Mouse (Mus musculus) erythroblast, embryonic 14.5 days (primary cell): ENCODE data around the gene Foxn3. TPM values are rescaled to one million over a fixed set of nuclear protein-coding genes. Genes with fewer than 3 reads are reported as not detected.

Source experiments
- H3K27me3 ChIP-seq: 2 replicates; pipeline ENCODE4 v1.6.1; 2012; ENCODE audit warnings: inconsistent platforms; ENCODE audit not compliant: control insufficient read depth
- H3K36me3 ChIP-seq: 2 replicates; pipeline ENCODE4 v1.6.1; 2012; ENCODE audit warnings: mild to moderate bottlenecking, inconsistent platforms; ENCODE audit not compliant: control insufficient read depth
- H3K4me1 ChIP-seq: 2 replicates; pipeline ENCODE4 v1.6.1; 2012; ENCODE audit warnings: inconsistent platforms; ENCODE audit not compliant: control insufficient read depth
- H3K4me3 ChIP-seq: replicated peaks from 2 replicates; pipeline ENCODE3; 2012; ENCODE audit warnings: moderate library complexity, mild to moderate bottlenecking, inconsistent platforms
- H3K9me3 ChIP-seq: 2 replicates; pipeline ENCODE4 v1.6.1; 2012; ENCODE audit warnings: low read length, inconsistent platforms, mixed read lengths; ENCODE audit not compliant: control insufficient read depth
- GATA1 ChIP-seq: IDR thresholded peaks from 2 replicates; pipeline ENCODE4 v1.6.1; 2012; ENCODE audit warnings: low read length, inconsistent platforms, mixed read lengths
- TAL1 ChIP-seq: IDR thresholded peaks from 3 replicates; pipeline ENCODE4 v1.6.1; 2012; ENCODE audit warnings: low read length, inconsistent platforms, mixed read lengths
- polyA plus RNA-seq: library from polyadenylated mRNA; stranded (reverse); fragments of >175 nt; gene quantifications from 2 replicates; pipeline ENCODE4 v1.2.3, GENCODE M21; 2012

The Foxn3 gene
- polyA plus RNA-seq, 1 experiment = 0.84 TPM

DNA sequence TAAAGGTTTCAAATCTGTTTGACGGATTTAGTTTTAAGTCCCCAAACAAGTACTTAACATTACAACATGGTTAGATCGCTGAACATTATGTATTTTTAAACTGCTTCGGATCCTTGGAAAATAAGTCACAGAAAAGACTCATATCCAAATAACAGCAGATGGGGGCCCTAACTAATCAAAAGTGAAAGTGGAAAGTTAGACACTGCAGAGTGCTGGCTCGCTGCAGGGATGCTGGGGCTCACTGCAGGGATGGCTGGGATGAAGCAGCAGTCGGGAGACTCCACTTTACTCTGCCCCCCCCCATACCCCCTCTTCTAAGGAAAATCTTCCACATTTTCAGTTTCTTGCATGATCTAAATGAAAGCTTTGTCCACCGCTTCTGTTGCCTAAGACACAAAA, 156.1 kb downstream of the Foxn3 start:
- Histone ChIP-seq H3K9me3 (peaks cover 2% of the 10 kb centered on the region; the same call in 1 of the 2 replicates), H3K4me1 (peaks cover 43% of the 10 kb centered on the region), H3K4me3 (peak overlapping the region; percentile 63), H3K36me3 (peaks cover 3% of the 10 kb centered on the region; the same call in 1 of the 2 replicates), H3K27me3 (no peaks in the 10 kb centered on the region)
- TF ChIP-seq GATA1 (no peak), TAL1 (no peak)

DNA sequence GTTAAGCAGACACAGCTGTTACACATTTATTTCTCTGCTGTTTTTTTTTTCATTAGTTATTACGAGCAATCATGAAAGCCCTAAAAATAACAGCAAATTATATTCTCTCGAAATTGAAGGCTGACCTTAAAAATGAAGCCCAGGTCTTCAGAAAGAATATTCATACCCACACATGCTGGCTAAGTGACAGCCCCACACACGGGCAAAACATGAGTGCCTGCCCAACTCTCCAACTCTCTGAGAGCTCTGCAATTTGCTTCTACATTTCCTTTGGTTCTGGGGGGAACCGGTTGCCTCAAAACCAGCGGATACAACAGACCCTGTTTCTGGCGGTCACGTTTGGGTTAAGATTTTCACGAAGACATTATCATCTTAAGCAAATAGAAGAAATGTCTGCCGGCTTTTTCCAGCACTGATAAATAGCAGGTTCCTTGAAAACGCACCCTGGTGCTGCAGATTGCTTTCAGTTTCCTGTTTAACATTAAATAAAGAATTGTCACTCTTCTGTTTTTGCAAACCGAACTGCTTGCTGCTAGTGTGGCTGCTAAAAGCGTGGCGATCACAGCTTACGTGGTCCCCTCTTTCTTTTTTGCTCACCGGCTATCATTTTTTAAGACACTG, 156.6 kb downstream of the Foxn3 start:
- TF ChIP-seq GATA1 = no peak
- no peak for TF ChIP-seq TAL1
- H3K4me1 ChIP-seq = peaks cover 43% of the 10 kb centered on the region
- H3K4me3 ChIP-seq = peak overlapping the region; percentile 63
- H3K36me3 ChIP-seq = peaks cover 3% of the 10 kb centered on the region; the same call in 1 of the 2 replicates
- H3K9me3 ChIP-seq = peaks cover 2% of the 10 kb centered on the region; the same call in 1 of the 2 replicates
- no peaks in the 10 kb centered on the region for H3K27me3 ChIP-seq

DNA sequence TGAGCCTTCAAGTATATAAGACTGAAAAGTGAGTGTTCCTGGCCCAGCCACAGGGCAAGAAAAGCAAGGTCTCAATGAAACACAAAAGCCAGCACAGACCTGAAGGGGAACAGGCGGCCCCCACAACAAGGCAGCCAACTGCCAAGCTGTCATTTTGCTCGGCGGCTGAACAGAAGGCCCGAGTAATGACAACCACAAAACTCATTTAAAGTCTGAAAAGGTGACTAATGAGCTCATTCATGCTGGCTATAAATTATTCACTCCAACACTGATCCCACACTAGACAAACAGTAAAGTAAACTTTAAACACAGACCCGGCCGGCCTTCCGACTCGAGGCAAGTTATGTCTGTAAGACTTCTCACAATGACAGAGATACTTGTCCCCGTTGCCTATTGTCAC, 157.1 kb downstream of the Foxn3 start:
- H3K36me3 ChIP-seq = peaks cover 3% of the 10 kb centered on the region; the same call in 1 of the 2 replicates
- H3K27me3 ChIP-seq = no peaks in the 10 kb centered on the region
- peak overlapping the region; percentile 63 for H3K4me3 ChIP-seq
- H3K9me3 ChIP-seq = peaks cover 2% of the 10 kb centered on the region; the same call in 1 of the 2 replicates
- H3K4me1 ChIP-seq = peaks cover 45% of the 10 kb centered on the region
- no peak for TF ChIP-seq TAL1
- no peak for TF ChIP-seq GATA1

DNA sequence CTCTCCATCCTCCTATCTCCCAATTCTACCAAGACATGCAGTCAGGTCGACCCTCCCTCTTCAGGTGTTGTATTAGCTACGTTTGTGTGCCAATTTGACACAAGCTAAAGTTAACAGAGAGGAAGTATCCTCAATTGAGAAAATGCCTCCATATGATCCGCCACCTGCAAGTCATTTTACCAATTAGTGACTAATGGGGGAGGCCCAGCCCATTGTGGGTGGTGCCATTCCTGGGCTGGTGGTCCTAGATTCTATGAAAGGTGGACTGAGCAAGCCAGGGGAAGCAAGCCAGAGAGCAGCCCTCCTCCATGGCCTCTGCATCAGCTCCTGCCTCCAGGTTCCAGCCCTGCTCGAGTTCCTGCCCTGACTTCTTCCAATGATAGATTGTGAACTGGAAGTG, 158.0 kb downstream of the Foxn3 start:
- peaks cover 45% of the 10 kb centered on the region for H3K4me1 ChIP-seq
- H3K4me3 ChIP-seq = no peak overlapping the region
- TF ChIP-seq GATA1 (no peak), TAL1 (no peak)
- H3K9me3 ChIP-seq = peaks cover 2% of the 10 kb centered on the region; the same call in 1 of the 2 replicates
- H3K27me3 ChIP-seq = no peaks in the 10 kb centered on the region
- H3K36me3 ChIP-seq = peaks cover 3% of the 10 kb centered on the region; the same call in 1 of the 2 replicates

DNA sequence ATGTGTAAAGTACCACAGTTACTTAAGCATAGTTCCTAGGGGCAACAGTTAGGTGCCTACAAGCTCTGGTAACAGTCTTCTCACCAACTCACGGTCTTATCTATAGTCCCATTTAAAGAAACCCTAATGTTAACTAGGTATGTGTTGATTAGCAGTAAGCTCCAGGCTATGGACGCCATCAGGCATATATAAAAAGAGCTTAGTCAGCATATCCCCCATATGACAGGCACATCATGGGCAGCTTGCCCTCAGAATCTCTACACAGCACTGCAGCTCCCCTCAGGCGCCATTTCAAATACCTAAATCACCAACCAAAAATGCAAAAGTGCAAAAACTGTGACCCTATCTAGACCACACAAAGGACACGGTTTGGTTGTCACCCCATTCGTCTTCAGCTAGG, 160.4 kb downstream of the Foxn3 start:
- peaks cover 34% of the 10 kb centered on the region for H3K4me1 ChIP-seq
- no peaks in the 10 kb centered on the region; the same call in 1 of the 2 replicates for H3K36me3 ChIP-seq
- no peak overlapping the region for H3K4me3 ChIP-seq
- H3K9me3 ChIP-seq = no peaks in the 10 kb centered on the region; the same call in 1 of the 2 replicates
- no peaks in the 10 kb centered on the region for H3K27me3 ChIP-seq
- TF ChIP-seq TAL1 (no peak), GATA1 (no peak)

DNA sequence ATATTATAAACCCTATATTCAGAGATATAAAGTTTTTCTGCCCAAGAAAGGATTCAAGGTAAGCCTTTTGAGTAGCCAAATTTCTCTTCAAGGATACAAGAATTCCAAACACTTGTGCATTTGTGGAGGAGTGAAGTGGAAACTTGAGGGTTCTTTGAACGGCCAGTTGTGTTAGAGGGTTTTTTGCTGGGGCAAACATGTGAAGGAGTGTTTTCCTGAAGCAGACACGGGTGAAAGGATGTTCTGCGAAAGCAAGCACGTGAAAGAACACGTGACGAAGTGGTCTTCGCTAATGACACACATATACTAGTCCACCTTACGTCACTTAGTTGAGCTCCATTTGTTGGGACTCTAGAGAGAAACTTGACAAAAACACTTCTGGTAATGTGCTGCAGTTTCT, 162.5 kb downstream of the Foxn3 start:
- TF ChIP-seq TAL1 = no peak
- TF ChIP-seq GATA1 = no peak
- Histone ChIP-seq H3K9me3 (no peaks in the 10 kb centered on the region; the same call in 1 of the 2 replicates), H3K4me1 (peaks cover 18% of the 10 kb centered on the region), H3K27me3 (no peaks in the 10 kb centered on the region), H3K36me3 (no peaks in the 10 kb centered on the region; the same call in 1 of the 2 replicates), H3K4me3 (no peak overlapping the region)

DNA sequence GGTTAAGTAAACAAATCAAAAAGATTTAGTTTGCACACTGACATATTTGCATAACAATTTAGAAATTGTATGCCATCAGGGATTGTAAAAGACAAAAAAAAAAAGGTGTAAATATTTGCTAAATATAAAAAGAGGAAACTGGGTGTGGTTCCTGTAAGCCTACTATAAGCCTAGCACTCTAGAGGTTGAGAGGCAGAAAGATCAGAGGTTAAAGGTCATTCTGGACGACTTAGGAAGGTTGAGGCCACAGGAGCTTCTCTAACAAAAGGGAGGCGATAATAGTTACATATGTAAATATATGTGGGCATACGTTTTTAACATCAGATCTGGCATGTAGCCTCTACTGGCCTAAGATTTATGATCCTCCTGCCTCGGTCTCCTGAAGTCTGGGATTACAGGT, 163.8 kb downstream of the Foxn3 start:
- Histone ChIP-seq H3K4me3 (no peak overlapping the region), H3K27me3 (no peaks in the 10 kb centered on the region), H3K4me1 (peaks cover 10% of the 10 kb centered on the region), H3K9me3 (no peaks in the 10 kb centered on the region; the same call in 1 of the 2 replicates), H3K36me3 (no peaks in the 10 kb centered on the region; the same call in 1 of the 2 replicates)
- TF ChIP-seq GATA1 (no peak), TAL1 (no peak)

DNA sequence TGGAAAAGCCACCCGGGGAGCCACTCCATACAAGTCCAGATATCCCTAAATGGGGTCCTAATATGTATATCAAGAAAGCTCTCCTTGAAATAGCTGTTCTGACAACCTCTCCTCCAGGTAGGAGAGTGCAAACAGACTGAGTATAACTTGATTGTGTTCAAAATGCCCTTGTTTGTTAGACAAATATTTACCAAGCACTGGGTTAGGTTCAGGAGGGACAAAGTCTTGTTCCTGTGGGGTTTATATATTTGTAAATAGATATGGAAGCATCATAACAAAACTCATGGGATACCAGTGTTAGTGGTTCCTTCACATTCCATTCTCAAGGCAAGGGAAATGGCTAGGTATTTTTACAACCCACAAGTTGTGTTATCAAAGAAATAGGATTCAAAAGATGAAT, 166.9 kb downstream of the Foxn3 start:
- Histone ChIP-seq H3K36me3 (no peaks in the 10 kb centered on the region; the same call in 1 of the 2 replicates), H3K27me3 (peaks cover 8% of the 10 kb centered on the region), H3K9me3 (no peaks in the 10 kb centered on the region), H3K4me3 (no peak overlapping the region), H3K4me1 (peaks cover 34% of the 10 kb centered on the region)
- no peak for TF ChIP-seq GATA1
- TF ChIP-seq TAL1 = no peak

DNA sequence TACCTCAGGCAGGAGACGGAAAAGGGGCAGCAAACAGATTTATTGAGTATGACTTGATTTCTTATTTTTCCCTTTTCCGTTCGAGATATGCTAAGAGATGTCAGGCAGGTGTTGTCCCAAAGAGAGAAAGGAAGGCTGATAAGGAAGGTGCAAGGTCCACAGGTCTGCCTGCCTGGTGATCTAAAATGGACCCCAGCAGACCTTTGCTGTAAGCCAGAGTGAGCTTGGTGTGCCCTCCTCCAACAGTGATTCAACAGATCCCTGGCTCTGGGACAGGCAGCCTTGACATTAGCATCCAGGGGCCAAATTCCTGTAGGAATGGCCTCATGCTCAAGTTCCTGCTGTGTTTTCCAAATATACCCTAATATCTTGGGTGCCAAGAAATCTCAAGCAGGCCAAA, 168.3 kb downstream of the Foxn3 start:
- Histone ChIP-seq H3K9me3 (no peaks in the 10 kb centered on the region), H3K36me3 (no peaks in the 10 kb centered on the region), H3K4me3 (no peak overlapping the region), H3K27me3 (peaks cover 8% of the 10 kb centered on the region), H3K4me1 (peaks cover 38% of the 10 kb centered on the region)
- no peak for TF ChIP-seq GATA1
- no peak for TF ChIP-seq TAL1
